Mouse (Mus musculus): ENCODE data around the gene Naglu. TPM values are rescaled to one million over a fixed set of nuclear protein-coding genes. Genes with fewer than 3 reads are reported as not detected.

Naglu gene
- polyA plus RNA-seq, 1 experiment from 2014 or later: 19.3 TPM

DNA sequence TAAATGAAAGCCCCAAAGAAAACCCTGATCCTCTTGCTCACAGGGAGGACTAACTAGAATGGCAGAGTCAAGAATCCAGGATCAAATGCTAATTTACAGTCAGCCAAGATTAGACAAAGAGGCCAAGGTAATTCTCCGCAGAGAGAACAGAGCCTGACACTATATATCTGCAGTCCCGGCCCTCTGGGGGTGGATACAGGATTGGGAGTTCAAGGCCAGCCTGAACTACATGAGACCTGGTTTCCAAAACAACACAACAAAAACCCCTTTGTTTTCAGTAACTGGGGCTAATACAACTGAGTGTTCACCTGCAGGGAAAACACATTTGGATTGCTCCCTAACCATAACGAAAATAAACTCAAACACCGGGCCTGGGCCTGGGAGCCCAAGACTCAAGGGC is 5.3 kb upstream of the Naglu start:
- H3K4me2 ChIP-seq (ENCODE audit: low read depth, low read length): peak overlapping the region; percentile 58
- no peak for TF ChIP-seq EP300 (IDR thresholded peaks at IDR 0.05; ENCODE audit: low read depth)
- no peak for TF ChIP-seq CTCF (IDR thresholded peaks at IDR 0.05; ENCODE audit: low read depth)
- no peaks in the 10 kb centered on the region for H3K9me3 ChIP-seq (ENCODE audit: low read length)
- DNase-seq (no peak), ATAC-seq (no peak)
- peak overlapping the region; percentile 58; the same call in 1 of the 2 replicates for H3K9ac ChIP-seq (replicated peaks)
- peak overlapping the region; percentile 98 for H3K27ac ChIP-seq (ENCODE audit: low read depth)
- peaks cover 53% of the 10 kb centered on the region for H3K4me1 ChIP-seq (ENCODE audit: insufficient read depth)
- no peak overlapping the region for H3K4me3 ChIP-seq (ENCODE audit: low read depth, low read length)
- no peaks in the 10 kb centered on the region for H3K27me3 ChIP-seq (ENCODE audit: insufficient read depth, low read length)
- peaks cover 11% of the 10 kb centered on the region for H3K36me3 ChIP-seq (replicated peaks; ENCODE audit: insufficient read depth, low read length)
- 66% methylated on average over 4 of the region's 4 CpGs for WGBS (ENCODE audit: insufficient replicate concordance)

DNA sequence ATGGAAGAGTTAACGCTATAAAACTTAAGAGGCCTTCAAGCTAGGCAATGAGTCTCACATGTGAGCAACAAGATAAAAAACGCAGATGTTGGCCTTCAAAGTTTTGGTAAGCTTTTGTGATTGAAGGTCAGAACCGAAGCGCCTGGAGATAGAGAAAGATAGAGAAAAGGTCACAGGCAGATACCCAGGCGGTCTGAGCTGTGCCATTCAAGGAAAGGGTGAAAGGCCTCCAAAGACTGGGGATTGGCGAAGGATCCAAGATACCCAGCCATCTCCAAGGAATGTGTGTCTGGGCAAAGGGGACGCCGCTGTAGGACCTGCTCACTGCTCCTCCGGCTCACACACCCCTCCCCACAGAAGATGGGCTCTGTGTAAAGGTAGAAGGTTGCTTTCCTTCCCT is 4.8 kb upstream of the Naglu start:
- Histone ChIP-seq H3K9me3 (ENCODE audit: low read length) (no peaks in the 10 kb centered on the region), H3K4me2 (ENCODE audit: low read depth, low read length) (no peak overlapping the region), H3K27me3 (ENCODE audit: insufficient read depth, low read length) (no peaks in the 10 kb centered on the region), H3K4me3 (ENCODE audit: low read depth, low read length) (no peak overlapping the region), H3K4me1 (ENCODE audit: insufficient read depth) (peaks cover 54% of the 10 kb centered on the region), H3K9ac (replicated peaks) (no peak overlapping the region), H3K36me3 (replicated peaks; ENCODE audit: insufficient read depth, low read length) (peaks cover 11% of the 10 kb centered on the region), H3K27ac (ENCODE audit: low read depth) (peak overlapping the region; percentile 98)
- no peak for ATAC-seq
- TF ChIP-seq EP300 (IDR thresholded peaks at IDR 0.05; ENCODE audit: low read depth): no peak
- no peak for TF ChIP-seq CTCF (IDR thresholded peaks at IDR 0.05; ENCODE audit: low read depth)
- 68% methylated on average over 9 of the region's 9 CpGs for WGBS (ENCODE audit: insufficient replicate concordance)
- DNase-seq: no peak

DNA sequence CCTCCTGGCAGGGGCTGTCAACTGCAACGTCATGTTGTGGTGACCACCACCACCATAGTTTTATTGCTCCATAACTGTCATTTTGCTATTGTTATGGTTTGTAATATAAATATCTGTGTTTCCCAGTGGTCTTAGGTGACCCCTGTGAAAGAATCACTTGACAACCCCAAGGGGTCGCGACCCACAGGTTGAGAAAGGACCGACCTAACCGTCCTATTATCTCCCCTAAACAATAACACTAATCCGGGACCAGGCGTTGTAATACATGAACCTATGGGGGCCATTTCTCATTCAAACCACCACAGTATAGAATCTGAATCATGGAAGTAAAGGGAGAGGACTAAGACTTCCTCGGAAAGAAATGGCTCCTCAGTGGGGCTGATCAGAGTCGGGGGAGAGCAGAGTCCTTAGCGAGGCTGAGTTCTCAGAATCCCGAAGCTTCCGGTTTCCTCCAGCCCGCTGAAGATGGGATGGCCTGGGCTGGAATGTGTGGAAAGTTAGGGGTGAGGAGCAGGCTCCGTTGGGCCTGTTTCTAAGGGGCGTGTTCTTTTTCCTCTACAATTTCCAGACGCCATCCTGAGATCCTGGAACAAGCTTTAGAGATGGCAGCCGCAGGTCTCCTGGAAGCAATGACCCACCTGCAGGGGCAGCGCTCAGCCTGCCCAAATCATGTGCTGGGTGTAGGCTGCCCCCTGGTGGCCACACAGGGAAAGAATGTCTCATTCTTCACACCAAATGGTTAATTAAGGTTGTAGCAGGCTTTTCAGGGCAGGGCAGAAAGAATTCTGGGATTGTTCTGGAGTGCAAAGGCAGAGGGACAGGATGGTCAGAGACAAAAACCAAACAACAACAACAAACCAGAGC is 3.0 kb upstream of the Naglu start:
- TF ChIP-seq EP300 (IDR thresholded peaks at IDR 0.05; ENCODE audit: low read depth): peak; percentile 13; the same call in 1 of the 2 replicates
- TF ChIP-seq CTCF (IDR thresholded peaks at IDR 0.05; ENCODE audit: low read depth): peak; percentile 99
- DNase-seq (peak; percentile 89), ATAC-seq (no peak)
- H3K9me3 ChIP-seq (ENCODE audit: low read length): no peaks in the 10 kb centered on the region
- peak overlapping the region; percentile 98 for H3K27ac ChIP-seq (ENCODE audit: low read depth)
- peaks cover 59% of the 10 kb centered on the region for H3K4me1 ChIP-seq (ENCODE audit: insufficient read depth)
- peak overlapping the region; percentile 74 for H3K4me2 ChIP-seq (ENCODE audit: low read depth, low read length)
- no peaks in the 10 kb centered on the region for H3K27me3 ChIP-seq (ENCODE audit: insufficient read depth, low read length)
- 19% methylated on average over 18 of the region's 18 CpGs for WGBS (ENCODE audit: insufficient replicate concordance)
- peaks cover 11% of the 10 kb centered on the region for H3K36me3 ChIP-seq (replicated peaks; ENCODE audit: insufficient read depth, low read length)
- peak overlapping the region; percentile 33 for H3K4me3 ChIP-seq (ENCODE audit: low read depth, low read length)
- H3K9ac ChIP-seq (replicated peaks): peak overlapping the region; percentile 47; the same call in 1 of the 2 replicates

DNA sequence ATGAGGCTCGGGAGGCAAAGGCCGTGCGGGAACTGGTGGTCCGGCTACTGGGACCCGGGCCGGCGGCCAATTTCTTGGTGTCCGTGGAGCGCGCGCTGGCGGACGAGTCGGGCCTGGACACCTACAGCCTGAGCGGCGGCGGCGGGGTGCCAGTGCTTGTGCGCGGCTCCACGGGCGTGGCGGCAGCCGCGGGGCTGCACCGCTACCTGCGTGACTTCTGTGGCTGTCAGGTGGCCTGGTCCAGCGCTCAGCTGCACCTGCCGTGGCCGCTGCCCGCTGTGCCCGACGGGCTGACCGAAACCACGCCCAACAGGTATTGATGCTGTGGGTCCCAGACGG is 346 bp downstream of the Naglu start:
- H3K36me3 ChIP-seq (replicated peaks; ENCODE audit: insufficient read depth, low read length): no peaks in the 10 kb centered on the region
- H3K4me1 ChIP-seq (ENCODE audit: insufficient read depth): peaks cover 26% of the 10 kb centered on the region
- peak overlapping the region; percentile 64 for H3K4me3 ChIP-seq (ENCODE audit: low read depth, low read length)
- H3K4me2 ChIP-seq (ENCODE audit: low read depth, low read length): peak overlapping the region; percentile 90
- H3K9me3 ChIP-seq (ENCODE audit: low read length): no peaks in the 10 kb centered on the region
- ATAC-seq (peak; percentile 58), DNase-seq (no peak)
- TF ChIP-seq EP300 (IDR thresholded peaks at IDR 0.05; ENCODE audit: low read depth): no peak
- TF ChIP-seq CTCF (IDR thresholded peaks at IDR 0.05; ENCODE audit: low read depth): no peak
- no peaks in the 10 kb centered on the region for H3K27me3 ChIP-seq (ENCODE audit: insufficient read depth, low read length)
- 0% methylated on average over 29 of the region's 36 CpGs for WGBS (ENCODE audit: insufficient replicate concordance)
- peak overlapping the region; percentile 56; the same call in 1 of the 2 replicates for H3K27ac ChIP-seq (ENCODE audit: low read depth)
- peak overlapping the region; percentile 58 for H3K9ac ChIP-seq (replicated peaks)

DNA sequence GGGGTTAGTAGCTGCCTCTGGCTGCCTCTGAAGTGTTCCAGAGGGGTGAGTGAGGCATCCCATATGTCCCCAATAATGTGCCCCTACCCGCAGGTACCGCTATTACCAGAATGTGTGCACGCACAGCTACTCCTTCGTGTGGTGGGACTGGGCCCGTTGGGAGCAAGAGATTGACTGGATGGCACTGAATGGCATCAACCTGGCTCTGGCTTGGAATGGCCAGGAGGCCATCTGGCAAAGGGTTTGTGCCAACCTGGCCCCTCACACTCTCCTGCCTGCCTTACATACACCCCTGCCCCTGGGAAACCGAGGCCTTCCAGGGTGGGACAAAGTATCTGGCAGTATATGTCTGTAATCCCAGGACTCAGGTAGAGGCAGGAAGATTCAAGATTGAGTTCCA is 1.2 kb downstream of the Naglu start:
- DNase-seq (no peak), ATAC-seq (no peak)
- H3K9ac ChIP-seq (replicated peaks): no peak overlapping the region
- TF ChIP-seq EP300 (IDR thresholded peaks at IDR 0.05; ENCODE audit: low read depth) (no peak), CTCF (IDR thresholded peaks at IDR 0.05; ENCODE audit: low read depth) (no peak)
- H3K4me3 ChIP-seq (ENCODE audit: low read depth, low read length): no peak overlapping the region
- 64% methylated on average over 6 of the region's 6 CpGs for WGBS (ENCODE audit: insufficient replicate concordance)
- no peak overlapping the region for H3K27ac ChIP-seq (ENCODE audit: low read depth)
- H3K4me2 ChIP-seq (ENCODE audit: low read depth, low read length): peak overlapping the region; percentile 90
- no peaks in the 10 kb centered on the region for H3K9me3 ChIP-seq (ENCODE audit: low read length)
- no peaks in the 10 kb centered on the region for H3K27me3 ChIP-seq (ENCODE audit: insufficient read depth, low read length)
- peaks cover 19% of the 10 kb centered on the region for H3K4me1 ChIP-seq (ENCODE audit: insufficient read depth)
- H3K36me3 ChIP-seq (replicated peaks; ENCODE audit: insufficient read depth, low read length): no peaks in the 10 kb centered on the region

DNA sequence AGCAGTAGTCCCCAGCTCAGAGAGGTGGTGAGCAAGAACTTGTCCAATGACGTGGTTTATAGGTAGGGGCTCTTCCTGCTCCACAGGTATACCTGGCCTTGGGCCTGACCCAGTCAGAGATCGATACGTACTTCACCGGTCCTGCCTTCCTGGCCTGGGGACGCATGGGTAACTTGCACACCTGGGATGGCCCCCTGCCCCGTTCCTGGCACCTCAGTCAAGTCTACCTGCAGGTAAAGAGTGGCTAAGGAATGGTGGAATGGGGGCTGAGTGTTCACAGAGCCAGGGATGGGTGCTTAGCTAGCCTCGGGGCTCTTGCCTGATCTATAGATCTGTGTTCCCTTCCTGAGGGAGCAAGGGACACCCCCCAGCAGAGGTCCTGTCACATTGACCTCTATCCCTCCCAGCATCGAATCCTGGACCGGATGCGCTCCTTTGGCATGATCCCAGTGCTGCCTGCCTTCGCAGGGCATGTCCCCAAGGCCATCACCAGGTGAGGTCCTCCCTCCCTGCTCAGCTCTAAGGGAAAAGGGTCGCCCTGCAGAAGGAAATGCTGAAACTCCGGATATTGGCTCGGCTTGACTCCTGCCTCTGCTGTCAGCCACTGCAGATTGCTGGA is 2.1 kb downstream of the Naglu start:
- TF ChIP-seq EP300 (IDR thresholded peaks at IDR 0.05; ENCODE audit: low read depth): no peak
- no peak for TF ChIP-seq CTCF (IDR thresholded peaks at IDR 0.05; ENCODE audit: low read depth)
- Histone ChIP-seq H3K36me3 (replicated peaks; ENCODE audit: insufficient read depth, low read length) (peaks cover 8% of the 10 kb centered on the region; the same call in 1 of the 2 replicates), H3K4me2 (ENCODE audit: low read depth, low read length) (no peak overlapping the region), H3K9me3 (ENCODE audit: low read length) (no peaks in the 10 kb centered on the region), H3K9ac (replicated peaks) (no peak overlapping the region), H3K27me3 (ENCODE audit: insufficient read depth, low read length) (no peaks in the 10 kb centered on the region), H3K4me3 (ENCODE audit: low read depth, low read length) (no peak overlapping the region), H3K27ac (ENCODE audit: low read depth) (no peak overlapping the region), H3K4me1 (ENCODE audit: insufficient read depth) (peaks cover 10% of the 10 kb centered on the region)
- no peak for DNase-seq
- 82% methylated on average over 14 of the region's 14 CpGs for WGBS (ENCODE audit: insufficient replicate concordance)
- no peak for ATAC-seq
